Mouse (Mus musculus): ENCODE measurements around the gene Kmt2a. TPM values are rescaled to one million over a fixed set of nuclear protein-coding genes. Genes with fewer than 3 reads are reported as not detected.

Gene Kmt2a
- polyA plus RNA-seq, 1 experiment from 2014 or later = 10.4 TPM

GRCm38 (mm10) chr9:44879694-44880271 is 1.3 kb downstream of the Kmt2a start:
- H3K27ac ChIP-seq (replicated peaks in 1 of 2; ENCODE audit: control insufficient read depth in 1 of 2, insufficient read depth in 1 of 2, low read depth in 2 of 2, low read length in 2 of 2) = 0 out of 4 replicates have a peak overlapping the region, but pooled peaks of 1 of the 2 experiments have one; percentile 45
- H3K9me3 ChIP-seq (ENCODE audit: control insufficient read depth, low read length) = no peaks in the 10 kb centered on the region

GRCm38 (mm10) chr9:44878776-44879500 is 2.2 kb downstream of the Kmt2a start:
- H3K4me1 ChIP-seq (ENCODE audit: control insufficient read depth in 2 of 2, insufficient read depth in 2 of 2, low read length in 2 of 2) = peaks cover 14 to 40% of the 10 kb centered on the region in 2 experiments; a peak in 3 of 4 replicates
- H3K4me2 ChIP-seq (ENCODE audit: low read length) = peak overlapping the region; percentile 98
- H3K4me3 ChIP-seq (ENCODE audit: control insufficient read depth in 1 of 2, insufficient read depth in 1 of 2, low read depth in 1 of 2, low read length in 2 of 2) = peak overlapping the region; percentile 96 to 99
- no peaks in the 10 kb centered on the region for H3K27me3 ChIP-seq (ENCODE audit: control insufficient read depth, insufficient read depth, low read length)
- ATAC-seq (ENCODE audit: insufficient number of reproducible peaks, insufficient read depth, low FRiP score, low read depth) = no peak
- H3K36me3 ChIP-seq (ENCODE audit: control insufficient read depth, insufficient read depth, low read length) = no peaks in the 10 kb centered on the region; the same call in 1 of the 2 replicates
- peak overlapping the region in 1 of 2 experiments; percentile 45; a peak in 1 of 4 replicates for H3K27ac ChIP-seq (replicated peaks in 1 of 2; ENCODE audit: control insufficient read depth in 1 of 2, insufficient read depth in 1 of 2, low read depth in 2 of 2, low read length in 2 of 2)
- H3K9ac ChIP-seq (ENCODE audit: low read length) = peak overlapping the region; percentile 97
- WGBS = 23% methylated on average over 9 of the region's 9 CpGs
- no peaks in the 10 kb centered on the region for H3K9me3 ChIP-seq (ENCODE audit: control insufficient read depth, low read length)

More at GRCm38 (mm10) chr9:44879694-44880271, 1.3 kb downstream of the Kmt2a start:
- Histone ChIP-seq H3K4me2 (ENCODE audit: low read length) (peak overlapping the region; percentile 98), H3K27me3 (ENCODE audit: control insufficient read depth, insufficient read depth, low read length) (no peaks in the 10 kb centered on the region), H3K9ac (ENCODE audit: low read length) (peak overlapping the region; percentile 97), H3K36me3 (ENCODE audit: control insufficient read depth, insufficient read depth, low read length) (no peaks in the 10 kb centered on the region; the same call in 1 of the 2 replicates), H3K4me3 (ENCODE audit: control insufficient read depth in 1 of 2, insufficient read depth in 1 of 2, low read depth in 1 of 2, low read length in 2 of 2) (peak overlapping the region; percentile 96 to 99), H3K4me1 (ENCODE audit: control insufficient read depth in 2 of 2, insufficient read depth in 2 of 2, low read length in 2 of 2) (peaks cover 14 to 35% of the 10 kb centered on the region in 2 experiments; a peak in 3 of 4 replicates)
- ATAC-seq (ENCODE audit: insufficient number of reproducible peaks, insufficient read depth, low FRiP score, low read depth) = no peak
- under 1% methylated on average over 13 of the region's 13 CpGs for WGBS

- WGBS = 85% methylated on average over 7 of the region's 7 CpGs
Measured at GRCm38 (mm10) chr9:44877686-44878085, 3.4 kb downstream of the Kmt2a start.

GRCm38 (mm10) chr9:44875476-44875875 is 5.6 kb downstream of the Kmt2a start:
- Histone ChIP-seq H3K9ac (ENCODE audit: low read length) (no peak overlapping the region), H3K4me3 (ENCODE audit: control insufficient read depth in 1 of 2, insufficient read depth in 1 of 2, low read depth in 1 of 2, low read length in 2 of 2) (no peak overlapping the region), H3K27me3 (ENCODE audit: control insufficient read depth, insufficient read depth, low read length) (no peaks in the 10 kb centered on the region), H3K9me3 (ENCODE audit: control insufficient read depth, low read length) (no peaks in the 10 kb centered on the region), H3K4me2 (ENCODE audit: low read length) (no peak overlapping the region), H3K36me3 (ENCODE audit: control insufficient read depth, insufficient read depth, low read length) (no peaks in the 10 kb centered on the region; the same call in none of the 2 replicates), H3K4me1 (ENCODE audit: control insufficient read depth in 2 of 2, insufficient read depth in 2 of 2, low read length in 2 of 2) (peaks cover 16 to 57% of the 10 kb centered on the region in 2 experiments), H3K27ac (replicated peaks in 1 of 2; ENCODE audit: control insufficient read depth in 1 of 2, insufficient read depth in 1 of 2, low read depth in 2 of 2, low read length in 2 of 2) (no peak overlapping the region)
- ATAC-seq (ENCODE audit: insufficient number of reproducible peaks, insufficient read depth, low FRiP score, low read depth) = no peak
- WGBS = 52% methylated on average over 7 of the region's 7 CpGs

More at GRCm38 (mm10) chr9:44877686-44878085, 3.4 kb downstream of the Kmt2a start:
- H3K4me3 ChIP-seq (ENCODE audit: control insufficient read depth in 1 of 2, insufficient read depth in 1 of 2, low read depth in 1 of 2, low read length in 2 of 2) = no peak overlapping the region
- H3K36me3 ChIP-seq (ENCODE audit: control insufficient read depth, insufficient read depth, low read length) = no peaks in the 10 kb centered on the region; the same call in 1 of the 2 replicates
- H3K9ac ChIP-seq (ENCODE audit: low read length) = no peak overlapping the region
- no peaks in the 10 kb centered on the region for H3K27me3 ChIP-seq (ENCODE audit: control insufficient read depth, insufficient read depth, low read length)
- peaks cover 14 to 53% of the 10 kb centered on the region in 2 experiments; a peak in 3 of 4 replicates for H3K4me1 ChIP-seq (ENCODE audit: control insufficient read depth in 2 of 2, insufficient read depth in 2 of 2, low read length in 2 of 2)
- H3K9me3 ChIP-seq (ENCODE audit: control insufficient read depth, low read length) = no peaks in the 10 kb centered on the region
- no peak overlapping the region for H3K27ac ChIP-seq (replicated peaks in 1 of 2; ENCODE audit: control insufficient read depth in 1 of 2, insufficient read depth in 1 of 2, low read depth in 2 of 2, low read length in 2 of 2)
- H3K4me2 ChIP-seq (ENCODE audit: low read length) = no peak overlapping the region
- no peak for ATAC-seq (ENCODE audit: insufficient number of reproducible peaks, insufficient read depth, low FRiP score, low read depth)

- peaks cover 9 to 52% of the 10 kb centered on the region in 2 experiments for H3K4me1 ChIP-seq (ENCODE audit: control insufficient read depth in 2 of 2, insufficient read depth in 2 of 2, low read length in 2 of 2)
- H3K9me3 ChIP-seq (ENCODE audit: control insufficient read depth, low read length) = no peaks in the 10 kb centered on the region
- H3K4me3 ChIP-seq (ENCODE audit: control insufficient read depth in 1 of 2, insufficient read depth in 1 of 2, low read depth in 1 of 2, low read length in 2 of 2) = no peak overlapping the region
- no peak overlapping the region for H3K27ac ChIP-seq (replicated peaks in 1 of 2; ENCODE audit: control insufficient read depth in 1 of 2, insufficient read depth in 1 of 2, low read depth in 2 of 2, low read length in 2 of 2)
- no peak for ATAC-seq (ENCODE audit: insufficient number of reproducible peaks, insufficient read depth, low FRiP score, low read depth)
- H3K4me2 ChIP-seq (ENCODE audit: low read length) = no peak overlapping the region
- no peak overlapping the region for H3K9ac ChIP-seq (ENCODE audit: low read length)
- H3K36me3 ChIP-seq (ENCODE audit: control insufficient read depth, insufficient read depth, low read length) = no peaks in the 10 kb centered on the region; the same call in none of the 2 replicates
- no peaks in the 10 kb centered on the region for H3K27me3 ChIP-seq (ENCODE audit: control insufficient read depth, insufficient read depth, low read length)
Measured at GRCm38 (mm10) chr9:44874198-44874597, 6.9 kb downstream of the Kmt2a start.

GRCm38 (mm10) chr9:44873665-44874064 is 7.4 kb downstream of the Kmt2a start:
- 70% methylated on average over 5 of the region's 5 CpGs for WGBS
- Histone ChIP-seq H3K36me3 (ENCODE audit: control insufficient read depth, insufficient read depth, low read length) (no peaks in the 10 kb centered on the region; the same call in none of the 2 replicates), H3K27ac (replicated peaks in 1 of 2; ENCODE audit: control insufficient read depth in 1 of 2, insufficient read depth in 1 of 2, low read depth in 2 of 2, low read length in 2 of 2) (no peak overlapping the region), H3K9me3 (ENCODE audit: control insufficient read depth, low read length) (no peaks in the 10 kb centered on the region), H3K9ac (ENCODE audit: low read length) (no peak overlapping the region), H3K4me3 (ENCODE audit: control insufficient read depth in 1 of 2, insufficient read depth in 1 of 2, low read depth in 1 of 2, low read length in 2 of 2) (no peak overlapping the region), H3K27me3 (ENCODE audit: control insufficient read depth, insufficient read depth, low read length) (no peaks in the 10 kb centered on the region), H3K4me1 (ENCODE audit: control insufficient read depth in 2 of 2, insufficient read depth in 2 of 2, low read length in 2 of 2) (peaks cover 5 to 49% of the 10 kb centered on the region in 2 experiments), H3K4me2 (ENCODE audit: low read length) (no peak overlapping the region)
- ATAC-seq (ENCODE audit: insufficient number of reproducible peaks, insufficient read depth, low FRiP score, low read depth) = no peak

GRCm38 (mm10) chr9:44868336-44869094 is 12.6 kb downstream of the Kmt2a start:
- H3K36me3 ChIP-seq (ENCODE audit: control insufficient read depth, insufficient read depth, low read length) = peaks cover 21% of the 10 kb centered on the region
- H3K9ac ChIP-seq (ENCODE audit: low read length) = no peak overlapping the region
- H3K4me1 ChIP-seq (ENCODE audit: control insufficient read depth in 2 of 2, insufficient read depth in 2 of 2, low read length in 2 of 2) = peaks cover 10 to 54% of the 10 kb centered on the region in 2 experiments
- 80% methylated on average over 13 of the region's 13 CpGs for WGBS
- H3K27me3 ChIP-seq (ENCODE audit: control insufficient read depth, insufficient read depth, low read length) = no peaks in the 10 kb centered on the region
- no peak overlapping the region for H3K27ac ChIP-seq (replicated peaks in 1 of 2; ENCODE audit: control insufficient read depth in 1 of 2, insufficient read depth in 1 of 2, low read depth in 2 of 2, low read length in 2 of 2)
- no peaks in the 10 kb centered on the region for H3K9me3 ChIP-seq (ENCODE audit: control insufficient read depth, low read length)
- H3K4me2 ChIP-seq (ENCODE audit: low read length) = no peak overlapping the region
- ATAC-seq (ENCODE audit: insufficient number of reproducible peaks, insufficient read depth, low FRiP score, low read depth) = no peak
- no peak overlapping the region for H3K4me3 ChIP-seq (ENCODE audit: control insufficient read depth in 1 of 2, insufficient read depth in 1 of 2, low read depth in 1 of 2, low read length in 2 of 2)
